Mouse (Mus musculus) left cerebral cortex, adult 18-20 months (tissue): ENCODE results near the gene Meox2. TPM values are rescaled to one million over a fixed set of nuclear protein-coding genes. Genes with fewer than 3 reads are reported as not detected.
"Not testable (repeated sequence)": the region's sequence is repeated elsewhere in the genome, so short reads cannot be mapped to it uniquely, and the experiment has no call there.

Experiments used
- DNase-seq, 2 experiments: peaks; one replicate each; pipeline ENCODE4 v3.0.0; 2021 to 2022; ENCODE audit warnings: low spot score in 2 of 2, mixed read lengths in 1 of 2
- long read RNA-seq, 2 experiments: library from polyadenylated mRNA; stranded (forward); transcript quantifications; one replicate each; pipeline ENCODE4 v2.0.0; 2021
- total RNA-seq, 2 experiments: library from RNA; stranded (reverse); gene quantifications; 2 replicates each; pipeline ENCODE4 v1.2.3; 2021

Meox2 gene
- total RNA-seq, result not detected
- long read RNA-seq, experiment 1, result 0 reads
- long read RNA-seq, experiment 2, result 0 reads

DNA sequence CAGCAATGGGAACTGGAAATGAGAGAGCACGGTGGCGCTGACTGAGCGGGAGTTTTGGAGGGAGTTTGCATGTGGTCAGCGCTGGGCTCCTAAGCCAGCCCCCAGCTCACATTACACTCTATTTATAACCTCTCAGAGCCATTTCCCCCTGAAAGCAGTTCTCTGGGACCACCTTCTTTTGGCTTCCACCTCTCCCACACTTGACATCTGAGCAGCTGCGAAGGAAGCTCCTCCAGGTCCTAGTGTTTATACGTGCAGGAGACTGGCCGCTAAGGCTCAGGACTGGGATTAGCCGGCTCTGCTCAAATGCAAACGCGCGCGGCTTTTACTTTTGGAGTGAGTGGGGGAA, at the start of gene Meox2:
Gene Meox2 (plus strand): TSS at position 151 of the 349 bp plus-strand sequence.
- DNase-seq, result no peak

DNA sequence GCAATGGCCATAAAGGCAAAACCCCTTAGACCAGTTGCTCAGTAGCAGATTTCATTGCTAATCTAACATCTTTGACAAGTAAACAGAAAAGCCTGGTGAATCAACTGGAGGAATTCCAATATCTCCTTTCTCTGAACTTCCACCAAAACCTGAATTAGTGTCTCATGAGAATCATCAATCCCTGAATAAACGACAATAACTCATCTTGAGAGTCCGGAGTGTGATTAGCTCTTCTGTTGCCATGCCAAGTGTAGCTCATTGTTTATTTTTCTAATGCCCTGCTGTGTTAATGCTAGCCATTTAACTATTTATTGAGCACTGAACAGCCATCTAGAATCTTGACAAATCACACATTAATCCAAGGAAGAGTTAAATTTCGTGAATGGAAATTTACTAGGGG, 35.7 kb upstream of the Meox2 start:
- no peak for DNase-seq

DNA sequence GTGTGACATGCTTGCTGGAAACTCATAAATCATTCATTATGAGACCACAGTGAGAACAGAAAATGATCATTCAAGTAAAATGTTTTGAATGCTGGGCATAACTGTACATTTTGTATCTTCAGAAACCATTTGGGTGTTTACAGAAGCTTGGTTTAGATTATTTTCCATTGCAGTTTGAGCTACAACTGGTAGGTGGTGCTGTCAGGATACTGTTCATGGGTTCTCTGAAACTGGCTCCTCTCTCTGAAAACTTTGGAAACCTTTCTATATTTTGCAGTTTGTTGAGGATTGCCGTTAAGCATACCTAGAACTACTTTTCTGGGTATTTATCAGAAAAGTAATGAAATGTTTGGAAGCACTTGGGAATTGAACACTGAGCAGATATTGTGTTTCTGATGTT, 31.0 kb upstream of the Meox2 start:
- no peak for DNase-seq

DNA sequence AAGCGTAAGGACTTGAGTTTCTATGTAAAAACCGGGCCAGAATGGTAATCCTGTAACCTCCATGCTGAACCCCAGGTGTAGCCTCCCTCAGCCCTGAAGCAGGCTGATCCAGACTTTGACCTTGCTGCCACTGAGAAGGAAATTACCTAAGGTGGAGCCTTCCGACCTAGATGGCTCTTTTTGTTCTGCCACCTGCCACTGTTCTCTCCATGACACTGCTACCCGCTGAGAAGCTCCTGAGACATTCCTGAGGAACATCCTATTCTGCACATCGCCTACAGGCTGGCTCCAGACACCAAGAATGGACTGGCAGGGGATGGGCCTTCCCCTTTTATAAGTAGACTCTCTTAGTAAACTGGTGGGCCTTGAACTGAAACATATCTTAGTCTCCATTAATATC, 28.3 kb upstream of the Meox2 start:
- not testable (repeated sequence) for DNase-seq

DNA sequence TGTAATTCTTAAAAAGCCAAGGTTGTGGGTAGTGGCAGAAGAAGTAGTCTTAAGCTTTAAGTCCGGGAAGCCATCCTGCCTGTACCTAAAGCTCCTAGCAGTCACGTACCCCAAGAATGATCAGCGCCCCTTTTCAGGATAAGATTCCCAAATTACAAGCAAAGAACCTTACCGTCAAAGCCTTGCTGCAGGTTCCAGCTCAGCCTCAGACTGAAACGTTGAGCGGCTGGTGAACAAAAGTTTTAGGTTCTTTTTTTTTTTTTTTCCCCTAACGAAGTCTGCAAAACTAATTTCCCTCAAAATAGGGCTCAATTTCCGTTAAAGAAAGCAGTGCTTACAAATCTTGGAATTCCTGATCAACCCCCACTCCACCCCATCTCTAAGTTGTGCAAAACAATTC, 1.8 kb upstream of the Meox2 start:
- DNase-seq, result no peak

DNA sequence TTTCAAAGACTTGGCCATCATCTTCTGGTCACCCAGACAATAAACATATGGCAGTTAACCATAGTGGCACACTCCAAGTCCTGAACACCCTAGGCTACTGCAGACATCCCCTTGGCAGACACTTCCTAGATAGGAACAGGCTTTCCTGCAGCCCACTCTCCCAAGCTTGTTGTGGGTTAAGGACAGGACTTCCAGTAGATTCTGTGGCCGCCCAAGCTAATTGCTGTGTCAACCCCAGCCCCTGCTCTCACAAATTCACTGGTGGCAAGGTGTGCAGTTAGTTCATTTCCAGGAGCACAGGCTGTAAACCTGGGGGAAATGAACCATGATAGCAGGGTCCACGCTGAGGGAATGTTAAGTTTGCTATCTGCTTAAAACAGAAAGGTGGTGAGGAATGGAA, 1.2 kb upstream of the Meox2 start:
- DNase-seq, result no peak

DNA sequence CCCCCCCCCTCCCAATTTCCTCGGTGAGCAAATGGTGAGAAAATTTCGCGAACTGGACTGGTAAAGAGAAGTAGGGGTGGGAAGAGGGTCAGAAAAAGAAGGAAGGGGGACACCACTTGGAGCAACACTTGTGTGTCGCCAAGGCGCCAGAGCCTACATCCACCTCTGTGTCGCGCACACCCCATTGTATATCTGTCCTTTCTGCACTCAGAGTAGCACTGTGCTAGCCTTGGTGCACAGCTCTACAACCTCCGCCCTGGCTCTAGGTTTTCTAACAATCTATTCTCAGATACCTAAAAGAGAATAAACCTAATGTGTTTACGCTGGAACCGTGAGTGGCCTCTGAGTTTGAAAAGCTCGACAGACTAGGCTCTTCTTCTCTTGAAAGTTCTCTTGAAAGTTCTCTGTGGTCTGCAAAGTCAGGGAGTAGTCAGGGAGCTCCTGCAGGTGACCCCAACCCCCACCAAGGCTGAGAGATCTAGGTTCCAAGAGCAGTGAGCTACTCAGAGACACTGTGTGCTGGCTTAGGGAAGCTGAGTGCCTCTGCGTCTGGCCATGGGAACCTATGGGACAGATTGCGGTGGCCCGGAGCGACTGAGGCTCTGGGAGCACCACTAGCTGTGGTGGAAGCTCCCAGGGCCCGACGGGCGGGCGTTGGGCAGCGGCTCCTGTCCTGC, 489 bp upstream of the Meox2 start:
- DNase-seq, result no peak

DNA sequence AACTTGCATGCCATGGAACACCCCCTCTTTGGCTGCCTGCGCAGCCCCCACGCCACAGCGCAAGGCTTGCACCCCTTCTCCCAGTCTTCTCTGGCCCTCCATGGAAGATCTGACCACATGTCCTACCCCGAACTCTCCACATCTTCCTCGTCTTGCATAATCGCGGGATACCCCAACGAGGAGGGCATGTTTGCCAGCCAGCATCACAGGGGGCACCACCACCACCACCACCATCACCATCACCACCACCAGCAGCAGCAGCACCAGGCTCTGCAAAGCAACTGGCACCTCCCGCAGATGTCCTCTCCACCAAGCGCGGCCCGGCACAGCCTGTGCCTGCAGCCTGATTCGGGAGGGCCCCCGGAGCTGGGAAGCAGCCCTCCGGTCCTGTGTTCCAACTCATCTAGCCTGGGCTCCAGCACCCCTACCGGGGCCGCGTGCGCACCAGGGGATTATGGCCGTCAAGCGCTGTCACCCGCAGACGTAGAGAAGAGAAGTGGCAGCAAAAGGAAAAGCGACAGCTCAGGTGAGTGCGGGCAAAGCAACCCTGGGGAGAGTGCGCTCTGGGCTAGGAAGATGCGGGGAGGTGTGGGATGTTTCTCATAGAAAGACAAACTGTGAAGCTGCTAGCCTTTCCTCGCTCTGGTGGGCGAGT, 606 bp downstream of the Meox2 start:
- peak in 1 of 2 experiments; percentile 5 for DNase-seq

DNA sequence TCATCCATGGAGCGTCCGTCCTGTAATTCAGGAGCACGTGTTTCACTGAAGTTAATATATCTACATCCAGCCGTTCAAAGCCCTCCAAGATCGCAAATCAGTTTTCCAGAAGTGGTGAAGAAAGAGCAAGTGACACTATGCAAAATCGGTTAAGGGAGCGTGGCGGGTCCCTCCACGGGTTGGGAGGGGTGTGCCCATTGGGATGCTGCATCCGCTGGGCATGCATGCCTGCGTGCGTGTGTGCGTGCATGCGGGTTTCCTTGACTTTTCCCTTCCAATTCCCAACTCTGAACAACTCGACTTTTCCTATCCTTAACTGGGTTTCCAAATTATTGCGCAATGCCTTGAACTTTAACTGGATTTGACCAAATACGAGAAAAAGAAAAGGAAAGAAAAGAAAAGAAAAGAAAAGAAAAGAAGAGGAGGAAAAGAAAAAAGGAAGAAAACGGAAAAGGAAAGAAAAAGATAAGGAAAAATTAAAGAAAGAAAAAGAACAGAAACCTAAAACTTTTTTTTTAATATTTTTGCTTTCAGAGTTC, 1.2 kb downstream of the Meox2 start:
- DNase-seq, result no peak

DNA sequence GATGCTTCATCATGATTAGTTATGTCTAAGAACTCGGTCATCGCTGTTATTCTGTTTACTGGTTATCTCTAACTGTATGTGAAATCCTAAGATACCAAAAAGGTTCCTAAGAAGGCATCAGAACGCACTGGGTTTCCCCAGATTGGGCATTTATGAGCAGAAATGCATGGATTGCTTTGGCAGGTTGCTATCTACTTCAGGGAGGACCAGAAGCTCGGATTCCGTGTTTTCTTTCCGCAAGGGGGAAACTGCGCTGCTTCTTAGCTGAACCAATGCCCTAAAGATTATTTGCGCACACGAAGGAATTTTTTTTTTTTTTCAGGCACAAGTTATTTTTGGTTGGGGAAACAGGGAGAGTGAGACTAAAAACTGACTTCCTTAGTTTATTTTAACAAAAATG, 2.6 kb downstream of the Meox2 start:
- DNase-seq, result no peak

DNA sequence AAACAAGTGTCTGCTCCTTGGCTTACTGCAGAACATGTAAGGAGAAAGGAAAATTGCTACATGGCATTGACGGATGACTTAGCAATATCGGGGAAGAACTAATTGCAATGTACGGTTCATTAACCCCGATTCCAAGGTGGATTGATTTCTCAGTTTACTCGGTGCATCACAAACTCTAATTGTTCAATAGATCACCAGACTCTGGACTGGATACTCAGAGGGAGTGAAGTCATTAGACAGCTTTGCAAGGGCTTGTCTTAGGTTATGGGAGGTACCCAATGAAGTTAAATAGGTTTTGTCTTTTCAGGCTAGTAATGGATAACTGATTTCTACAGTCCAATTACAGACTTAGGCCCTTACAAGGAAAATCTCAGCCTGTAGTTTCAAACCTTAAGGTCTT, 10.9 kb downstream of the Meox2 start:
- no peak for DNase-seq

DNA sequence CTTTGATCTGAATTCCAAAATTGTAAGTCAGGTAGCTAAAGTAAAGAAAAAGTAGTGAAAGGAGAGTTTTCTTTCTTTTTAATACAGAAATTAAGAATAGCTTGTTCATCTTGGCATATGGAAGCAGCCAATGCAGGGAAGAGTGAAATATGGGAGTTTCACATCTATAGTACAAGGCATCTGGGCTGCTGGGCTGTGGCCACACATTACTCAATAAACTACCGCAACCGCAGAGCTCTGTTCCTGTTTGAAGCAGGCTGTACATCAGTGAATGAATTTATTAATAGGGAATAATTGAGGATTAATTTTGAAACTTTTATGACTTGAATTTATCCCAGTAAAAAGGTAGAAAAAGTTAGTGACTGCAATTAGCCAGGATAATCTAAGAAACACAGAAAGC, 15.4 kb downstream of the Meox2 start:
- DNase-seq, result no peak

DNA sequence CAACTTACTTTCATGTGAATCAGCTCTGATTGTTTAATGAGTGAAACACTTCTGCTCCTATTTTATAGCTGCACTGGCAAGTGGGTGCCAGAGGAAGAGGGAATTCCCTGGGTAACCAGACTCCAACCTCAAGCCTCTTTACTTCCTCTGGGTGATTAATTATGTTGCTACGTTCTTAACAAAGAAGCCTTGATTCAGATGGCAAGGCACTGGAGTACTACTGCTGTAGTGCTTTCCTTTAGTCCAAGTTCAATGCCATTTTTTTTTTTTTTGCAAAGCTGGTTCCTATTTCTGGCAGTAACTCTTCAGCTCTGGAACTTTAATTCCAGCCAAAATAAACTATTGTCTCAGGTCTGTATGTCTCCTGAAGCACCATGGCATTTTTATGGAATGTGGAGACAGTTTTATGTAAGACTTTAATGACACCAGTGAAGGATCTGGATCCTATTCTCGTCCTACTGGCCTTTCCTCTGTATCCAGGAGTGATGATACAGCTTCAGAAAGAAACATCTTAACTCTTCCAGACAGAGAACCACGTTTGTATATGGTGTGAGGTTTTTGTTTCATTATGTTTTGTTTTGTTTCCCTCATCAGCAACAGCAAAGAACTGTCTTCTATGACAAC, 33.9 kb downstream of the Meox2 start:
- no peak for DNase-seq

DNA sequence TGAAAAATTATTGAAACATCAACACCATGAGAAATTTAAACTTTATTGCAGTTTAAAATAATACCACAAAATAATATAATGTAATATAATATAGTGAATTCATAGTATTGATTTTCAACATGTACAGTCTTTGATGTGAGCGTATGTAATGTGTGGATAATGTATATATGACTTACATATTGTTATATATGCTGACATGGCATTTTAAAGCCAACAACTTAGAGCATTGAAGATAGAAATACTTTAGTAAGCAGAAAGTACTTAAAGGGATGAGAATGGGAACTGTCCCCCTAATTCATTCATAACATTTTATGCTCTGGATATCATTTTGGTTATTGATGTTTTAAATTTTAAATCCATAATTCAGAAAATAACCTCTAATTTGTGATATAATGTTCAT, 35.5 kb downstream of the Meox2 start:
- DNase-seq, result no peak

DNA sequence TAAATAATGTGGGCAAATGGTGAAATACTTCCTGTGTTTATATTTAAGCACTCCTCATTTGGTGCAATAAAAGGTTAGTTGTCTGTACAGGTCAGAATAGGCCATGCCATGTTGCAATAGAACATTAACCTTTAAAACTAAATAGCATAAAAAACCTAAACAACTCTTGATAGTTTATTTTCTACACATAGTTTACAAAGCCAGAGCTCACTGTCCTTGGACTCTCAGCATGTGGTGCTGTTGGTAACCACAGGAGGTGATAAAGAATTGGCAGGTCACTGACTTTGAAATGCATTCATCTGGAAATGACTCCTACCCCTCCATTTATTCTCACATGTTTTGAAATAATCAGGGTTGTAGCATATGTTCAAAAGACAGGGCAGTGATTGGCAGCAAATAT, 59.4 kb downstream of the Meox2 start:
- DNase-seq, result no peak

DNA sequence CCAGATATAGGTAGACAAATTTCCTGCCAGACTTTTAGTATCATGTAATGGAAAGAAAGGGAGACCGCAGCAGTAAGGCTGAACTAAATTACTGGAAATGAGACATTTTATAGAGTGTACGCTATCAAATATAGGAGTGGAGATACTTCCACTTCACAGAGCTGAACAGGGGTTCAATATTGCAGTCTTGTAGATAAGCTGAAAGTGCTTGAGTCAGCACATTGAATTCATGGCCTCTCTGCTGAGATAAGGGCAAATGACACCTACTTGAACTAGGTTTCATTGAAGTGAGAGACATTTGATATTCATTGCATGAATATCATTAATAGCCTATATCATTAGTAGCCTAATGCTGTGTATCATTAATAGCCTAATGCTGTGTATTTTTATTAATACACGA, 65.0 kb downstream of the Meox2 start:
- no peak for DNase-seq

DNA sequence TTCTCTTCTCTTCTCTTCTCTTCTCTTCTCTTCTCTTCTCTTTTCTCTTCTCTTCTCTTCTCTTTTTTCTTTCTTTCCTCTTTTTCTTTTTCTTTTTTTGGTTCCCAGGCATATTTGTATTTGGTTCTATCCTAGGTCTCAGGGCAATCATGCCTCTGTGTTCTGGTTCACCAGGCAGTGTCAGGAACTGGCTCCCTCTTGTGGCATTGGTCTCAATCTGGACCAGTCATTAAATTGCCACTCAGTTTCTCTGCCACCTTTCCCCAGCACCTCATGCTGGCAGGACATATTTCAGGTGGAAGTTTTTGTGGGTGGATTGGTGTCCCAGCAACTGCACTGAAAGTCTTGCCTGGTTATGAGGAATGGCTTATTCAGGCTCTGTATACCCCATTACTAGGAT, 75.3 kb downstream of the Meox2 start:
- no peak for DNase-seq

DNA sequence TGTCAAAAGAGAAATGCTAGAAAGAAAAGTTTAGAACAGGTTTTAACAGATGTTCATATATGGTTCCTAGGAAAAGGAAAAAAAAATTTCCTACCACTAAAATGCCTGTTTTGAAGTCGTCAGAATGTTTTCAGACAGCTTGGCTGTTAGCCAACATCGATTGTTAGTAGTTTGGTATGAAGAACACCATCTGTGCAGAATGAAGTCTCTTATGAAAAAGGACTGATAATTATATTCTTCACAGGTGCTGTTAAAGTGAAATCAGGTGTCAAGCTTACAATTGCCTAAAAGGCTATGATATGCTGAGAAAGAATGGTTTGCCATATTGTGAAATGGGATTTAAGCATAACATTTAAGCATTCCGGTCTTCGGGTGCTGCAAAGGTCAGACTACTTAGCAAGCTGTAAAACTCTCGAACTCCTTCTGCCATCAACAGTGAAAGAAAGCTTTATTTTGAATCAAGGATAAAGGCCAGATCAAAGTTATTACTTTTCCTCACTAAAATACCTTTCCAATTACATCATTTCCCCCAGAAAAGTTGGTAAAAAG, 80.7 kb downstream of the Meox2 start:
- no peak for DNase-seq
